Mouse (Mus musculus): ENCODE measurements around the gene Tlr9.

The Tlr9 gene

DNA sequence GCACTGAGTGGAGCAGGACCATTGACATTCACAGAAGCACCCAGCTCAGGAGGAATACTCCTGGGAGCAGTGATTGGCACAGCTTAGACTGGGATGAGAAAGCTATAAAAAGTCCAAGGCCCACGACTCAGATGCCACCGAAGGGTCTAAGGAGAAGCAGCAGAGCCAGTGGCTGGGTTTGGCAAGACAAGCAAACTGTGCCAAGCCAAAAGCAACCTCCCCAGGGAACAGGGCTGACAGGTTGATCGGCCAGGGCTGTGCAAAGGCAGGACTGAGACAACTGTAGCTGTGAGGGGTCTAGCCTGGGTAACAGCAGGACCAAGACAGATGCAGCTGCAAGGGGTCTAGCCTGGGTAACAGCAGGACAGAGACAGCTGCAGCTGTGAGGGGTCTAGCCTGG is 10.6 kb downstream of the Tlr9 start:
- no peak for DNase-seq

DNA sequence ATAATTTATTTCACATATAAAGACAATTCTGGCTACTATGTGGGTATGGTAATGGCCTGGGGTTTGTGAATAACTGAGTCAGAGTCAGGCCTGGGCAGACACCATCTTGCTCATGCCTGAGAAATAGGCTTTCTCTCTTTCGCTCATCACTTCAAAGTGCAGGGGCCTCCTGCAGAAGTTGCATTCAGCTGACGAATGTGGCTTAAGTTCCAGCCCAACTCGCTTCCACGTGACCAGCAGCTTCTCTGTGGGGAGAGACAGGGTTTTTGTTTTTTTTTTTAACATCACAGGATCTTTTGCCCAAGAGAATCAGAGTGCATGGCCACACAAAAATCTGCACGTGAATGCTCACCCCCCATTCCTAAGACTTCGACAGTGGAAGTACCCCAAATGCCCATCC is 11.6 kb downstream of the Tlr9 start:
- no peak for DNase-seq

DNA sequence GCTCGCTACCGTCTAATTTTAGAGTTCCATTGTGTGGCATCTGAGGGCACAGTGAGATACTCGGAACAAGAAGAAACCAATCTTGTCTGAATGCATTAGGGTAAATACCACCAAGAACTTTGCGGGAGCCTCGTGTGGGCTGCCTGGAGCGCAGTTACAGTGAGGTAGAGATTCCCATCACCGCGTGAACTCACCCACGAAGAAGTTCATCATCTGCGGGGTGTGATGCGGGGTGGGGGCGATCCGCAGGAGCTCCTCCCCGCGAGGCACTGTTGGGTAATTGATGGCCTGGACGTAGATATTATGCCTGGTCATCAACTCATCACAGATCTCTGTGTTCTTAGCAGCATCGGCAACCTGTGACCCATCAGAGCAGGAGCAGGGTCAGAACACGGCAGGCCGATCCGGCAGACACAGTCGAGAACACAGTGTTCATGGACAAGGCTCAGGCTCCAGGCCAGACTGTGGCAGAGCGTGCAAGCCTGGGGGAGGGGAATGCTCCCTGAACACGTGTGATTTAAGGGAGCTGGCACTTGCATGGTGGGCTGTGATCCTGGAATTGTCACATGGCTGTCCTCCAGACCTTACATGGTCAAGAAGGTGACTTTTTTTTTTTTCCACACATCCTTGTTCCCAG is 12.9 kb downstream of the Tlr9 start:
- DNase-seq, result peak; percentile 98

DNA sequence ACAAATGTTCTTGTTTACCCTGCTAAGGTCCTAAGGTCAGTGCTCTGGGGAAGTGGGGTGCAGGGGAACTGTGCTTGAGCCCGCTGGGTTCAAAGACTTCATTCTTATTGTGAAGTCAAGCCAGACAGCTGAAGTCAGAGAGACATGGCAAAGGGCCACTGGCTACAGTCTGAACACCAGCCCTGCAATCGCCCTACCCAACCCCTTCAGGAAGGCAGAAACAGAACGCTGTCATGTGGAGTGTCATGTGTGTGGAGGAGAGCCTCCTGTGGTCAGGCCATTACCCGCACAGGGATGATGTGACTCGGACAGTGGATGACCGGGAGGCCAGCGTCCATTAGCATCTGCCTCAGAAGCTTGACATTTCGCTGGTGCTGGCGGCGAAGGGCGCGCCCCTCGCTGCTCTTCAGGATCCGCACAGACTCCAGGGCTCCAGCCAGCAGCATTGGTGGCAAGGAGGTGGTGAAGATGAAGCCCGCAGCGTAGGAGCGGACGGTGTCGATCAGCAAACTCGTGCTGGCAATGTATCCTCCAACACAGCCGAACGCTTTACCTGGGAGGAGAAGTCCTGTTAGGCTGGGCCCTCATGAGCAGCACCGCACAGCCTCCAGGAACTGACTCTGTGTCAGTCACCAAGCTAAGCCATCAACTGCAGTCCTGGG is 13.9 kb downstream of the Tlr9 start:
- DNase-seq, result peak; percentile 96

DNA sequence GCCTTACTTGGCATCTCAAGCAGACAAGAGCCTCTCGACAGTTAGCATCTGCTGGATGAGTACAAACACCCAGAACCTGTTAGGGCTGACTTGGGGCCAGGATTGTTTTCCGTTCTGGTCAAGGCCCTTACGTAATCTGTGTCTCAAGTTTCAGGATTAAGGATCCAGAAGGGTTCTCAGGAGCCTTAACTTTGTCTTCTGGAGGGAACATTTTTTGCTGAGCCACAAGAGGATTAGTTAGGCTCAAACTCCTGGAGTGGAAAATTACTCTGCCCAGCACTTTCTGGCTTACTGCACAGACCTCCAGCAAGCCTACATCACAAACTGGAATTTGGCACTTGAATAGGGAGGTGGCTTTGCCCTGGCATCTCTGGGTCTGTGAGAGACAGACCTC is 14.4 kb downstream of the Tlr9 start:
- DNase-seq, result no peak

DNA sequence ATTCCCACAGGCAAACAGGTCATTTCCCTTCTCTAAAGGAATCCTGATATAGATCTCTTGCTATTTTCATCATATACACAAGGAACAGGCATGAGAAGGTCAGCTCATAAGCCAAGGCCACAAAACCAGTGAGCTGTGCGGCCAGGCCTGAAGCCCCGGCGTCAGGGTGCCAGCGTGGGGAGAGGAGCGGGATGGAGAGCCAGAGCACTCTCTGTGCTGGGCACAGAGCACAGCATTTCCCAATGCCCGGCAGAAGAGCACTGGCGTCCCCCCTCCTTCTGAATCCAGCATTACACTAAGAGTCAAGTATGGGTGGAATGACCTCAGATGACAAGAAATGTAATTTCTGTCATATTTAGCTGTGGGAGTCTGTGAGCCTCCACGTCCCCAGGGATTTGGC is 15.0 kb downstream of the Tlr9 start:
- no peak for DNase-seq

DNA sequence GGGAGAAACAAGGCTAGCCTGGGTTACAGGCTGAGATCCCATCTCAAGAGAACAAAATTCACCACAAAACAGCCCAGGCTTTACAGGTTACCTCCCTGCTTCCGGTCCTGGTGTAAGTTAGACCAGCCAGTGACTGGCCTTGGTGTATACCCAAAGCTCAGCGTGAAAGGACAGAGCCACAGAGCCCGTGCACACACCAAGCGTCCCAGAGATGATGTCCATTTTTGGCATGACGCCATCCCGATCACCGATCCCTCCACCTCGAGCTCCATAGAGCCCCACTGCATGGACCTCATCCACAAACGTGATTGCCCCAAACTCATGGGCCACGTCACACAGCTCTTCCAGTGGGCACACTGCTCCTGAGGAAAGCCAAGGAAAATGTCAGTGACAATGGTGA is 15.5 kb downstream of the Tlr9 start:
- no peak for DNase-seq

DNA sequence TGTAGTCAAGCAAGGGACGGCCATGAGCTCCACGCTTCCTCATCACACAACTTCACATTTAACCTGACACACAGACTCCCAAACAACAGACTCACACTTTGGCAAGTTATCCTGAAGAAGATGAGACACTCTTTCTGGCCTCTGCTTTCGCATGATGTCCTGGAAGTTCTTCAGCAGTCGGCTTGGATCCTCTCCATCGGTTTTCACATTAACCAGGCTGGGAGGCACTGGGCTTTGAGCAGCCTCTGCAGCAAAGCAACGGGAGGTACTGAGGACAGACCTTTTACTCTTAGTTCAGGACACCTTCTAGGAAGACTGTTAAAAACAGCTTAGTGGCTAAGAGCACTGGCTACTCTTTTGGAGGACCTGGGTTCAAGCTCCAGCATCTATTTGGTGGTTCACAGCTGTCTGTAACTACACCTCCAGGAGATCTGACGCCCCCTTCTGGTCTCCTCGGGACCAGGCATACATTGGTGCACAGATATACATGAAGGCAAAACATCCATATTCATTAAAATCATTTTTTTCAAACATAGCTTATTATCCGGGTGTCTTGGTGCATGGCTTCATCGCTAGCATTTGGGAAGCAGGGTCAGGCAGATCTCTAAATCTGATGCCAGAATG is 19.3 kb downstream of the Tlr9 start:
- no peak for DNase-seq

DNA sequence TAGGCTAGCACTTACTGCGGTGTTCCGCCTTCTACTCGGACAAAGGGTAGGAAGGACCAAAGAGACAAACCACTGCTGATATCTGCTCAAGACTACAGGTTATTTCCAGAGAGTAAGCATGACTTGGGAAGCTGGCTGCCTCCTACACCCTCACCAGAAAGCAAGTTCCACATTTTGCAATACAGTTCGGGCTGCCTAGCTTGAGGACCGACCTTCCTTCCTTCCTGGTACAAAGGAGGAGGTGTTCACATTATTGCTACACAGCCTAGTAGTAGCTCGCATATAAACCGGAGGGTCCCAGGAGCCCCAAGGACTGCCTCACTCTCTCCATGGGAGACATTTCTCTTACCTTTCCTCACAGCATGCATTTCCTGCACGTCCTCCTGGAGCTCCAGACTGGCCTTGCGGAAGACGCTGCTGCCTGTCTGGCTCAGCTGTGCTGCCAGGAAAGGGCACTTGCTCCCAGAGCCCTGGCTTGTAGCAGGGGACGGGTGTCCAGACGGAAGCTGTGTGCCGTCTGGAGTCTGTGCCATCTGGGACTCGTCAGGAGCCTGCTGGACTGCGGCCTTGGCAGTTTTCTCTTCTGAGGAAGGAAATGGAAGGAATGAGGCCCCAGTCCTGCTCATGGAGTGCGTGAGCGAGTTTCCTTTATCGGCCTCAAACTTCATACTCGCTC is 20.6 kb downstream of the Tlr9 start:
- peak; percentile 97 for DNase-seq

DNA sequence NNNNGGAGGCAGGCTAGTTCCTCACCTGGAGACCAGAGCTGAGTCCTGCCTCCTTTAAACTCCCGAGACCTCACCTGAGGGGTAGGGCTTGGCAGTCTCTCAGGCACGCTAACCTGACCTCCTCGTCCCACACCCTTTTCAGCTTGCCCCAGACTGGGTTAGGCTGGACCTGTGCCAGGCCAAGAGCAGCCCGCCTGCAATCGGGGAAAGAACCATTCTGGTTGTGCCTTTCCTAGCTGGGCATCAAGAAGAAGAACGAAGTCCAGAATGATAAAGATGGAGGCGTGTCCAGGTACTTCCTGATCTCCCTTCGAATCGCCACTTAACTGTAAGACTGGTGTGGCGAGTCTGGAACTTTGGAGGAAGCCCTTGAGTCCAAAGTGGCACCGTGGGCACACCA is 27.2 kb downstream of the Tlr9 start:
- DNase-seq, result no peak

DNA sequence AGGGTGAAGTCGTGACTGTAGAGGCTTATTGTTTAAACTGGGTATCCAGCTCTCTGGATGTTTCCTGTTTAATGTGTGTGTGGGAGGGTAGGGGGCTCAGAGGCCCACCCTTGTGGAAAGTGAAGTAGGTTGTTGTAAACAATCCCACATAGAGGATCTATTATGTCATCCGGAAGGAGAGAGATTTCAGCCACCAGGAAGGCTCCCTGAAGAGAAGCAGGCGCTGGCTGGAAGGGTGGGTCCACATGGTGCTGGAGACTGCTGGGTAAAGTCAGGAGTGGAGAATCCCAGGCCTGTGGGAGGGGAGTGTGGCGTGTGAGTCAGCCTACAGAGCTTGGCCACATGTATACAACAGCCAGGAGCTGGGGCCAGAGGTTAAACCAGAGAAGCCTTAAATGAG is 27.8 kb downstream of the Tlr9 start:
- DNase-seq, result peak; percentile 96

DNA sequence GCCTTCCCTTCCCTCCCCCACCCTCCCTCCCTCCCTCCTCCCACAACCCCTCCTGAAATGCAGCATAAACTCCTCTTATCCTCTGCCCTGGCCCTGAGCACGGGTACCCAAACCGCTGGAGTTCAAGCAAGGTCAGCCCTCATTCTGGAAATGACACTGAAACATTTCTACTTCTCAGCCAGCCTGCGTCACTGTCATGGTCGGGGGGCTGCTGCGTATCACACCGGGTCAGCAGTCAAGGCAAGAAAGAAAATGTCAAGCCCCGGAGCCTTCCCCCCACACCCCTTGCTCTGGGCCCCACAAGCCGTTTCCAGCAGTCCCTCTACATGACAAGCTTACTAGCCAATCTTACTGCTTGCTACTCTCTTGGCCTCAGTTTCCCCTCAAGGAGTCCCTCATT is 28.7 kb downstream of the Tlr9 start:
- DNase-seq, result no peak

DNA sequence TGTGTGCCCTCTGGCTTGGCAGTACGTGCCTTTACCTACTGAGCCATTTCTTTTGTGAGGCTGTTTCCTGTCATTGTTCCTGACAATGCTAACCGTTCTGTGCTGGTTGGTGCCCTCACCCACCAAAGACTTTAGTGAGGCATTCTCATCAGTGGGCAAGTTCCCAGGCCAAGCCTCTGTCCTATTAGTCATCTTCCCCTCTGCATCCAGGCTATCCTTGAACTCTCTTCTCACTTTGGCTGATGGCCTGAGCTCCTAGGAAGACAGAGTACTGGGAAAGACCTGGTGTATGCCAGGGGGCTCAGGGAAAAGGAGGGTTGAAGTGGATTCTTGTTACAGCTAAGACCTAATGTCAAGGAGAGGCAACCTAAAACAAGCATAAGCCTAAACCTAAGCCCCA is 31.6 kb downstream of the Tlr9 start:
- no peak for DNase-seq

DNA sequence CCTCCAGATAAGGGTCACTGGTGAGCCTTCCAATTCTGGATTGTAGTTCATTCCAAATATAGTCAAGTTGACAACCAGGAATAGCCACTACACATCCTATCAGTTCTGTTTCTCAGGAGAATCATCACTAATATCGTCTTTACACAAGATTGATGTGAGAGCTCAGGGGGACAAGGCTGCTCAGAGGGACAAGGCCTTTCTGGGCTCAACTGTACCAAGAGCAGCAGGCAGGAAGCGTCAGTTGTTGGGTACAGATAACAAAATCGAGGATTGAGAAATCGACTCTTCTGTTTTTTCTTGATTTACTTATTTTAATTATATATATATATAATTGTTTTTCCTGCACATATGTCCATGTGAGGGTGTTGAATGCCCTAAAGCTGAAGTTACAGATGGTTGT is 36.0 kb downstream of the Tlr9 start:
- DNase-seq, result no peak

DNA sequence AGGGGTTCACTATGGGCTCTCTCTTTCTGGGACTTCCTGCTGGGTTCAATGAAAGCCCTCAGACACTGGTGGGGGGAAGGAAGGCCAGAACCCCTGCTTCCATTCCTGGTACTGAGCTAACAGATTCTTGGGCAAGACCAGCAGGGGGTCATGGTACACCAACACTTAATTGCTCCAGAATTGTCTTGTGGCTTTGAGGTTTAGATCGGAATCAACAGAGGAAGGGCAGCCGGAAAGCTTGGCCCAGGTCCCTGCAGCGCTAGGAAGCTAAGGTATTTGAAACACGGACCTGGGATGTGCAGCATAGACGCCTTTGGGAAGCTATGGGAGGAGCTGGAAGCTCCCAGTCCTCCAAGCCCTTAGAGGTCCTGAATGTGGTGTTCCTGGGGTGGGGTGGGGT is 36.6 kb downstream of the Tlr9 start:
- DNase-seq, result peak; percentile 78

DNA sequence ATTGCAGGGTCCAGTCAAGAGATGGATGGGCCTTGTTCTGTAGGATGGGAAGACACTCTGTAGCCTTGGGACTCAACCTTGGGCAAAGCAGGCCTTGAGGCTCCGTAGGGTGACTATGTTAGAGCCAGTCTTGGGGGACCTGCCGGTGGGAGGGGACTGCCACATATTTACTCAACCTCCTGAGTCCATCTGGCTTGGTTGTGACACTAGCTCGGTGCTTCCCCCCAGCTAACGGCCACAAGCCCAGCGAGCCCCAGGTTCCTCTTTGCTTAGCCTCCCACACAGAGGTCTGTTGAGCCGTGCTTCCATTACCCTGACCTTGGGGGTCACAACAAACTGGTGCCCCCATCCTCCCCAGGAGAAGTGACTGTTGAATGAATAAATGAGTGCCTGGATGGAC is 38.7 kb downstream of the Tlr9 start:
- DNase-seq, result no peak

DNA sequence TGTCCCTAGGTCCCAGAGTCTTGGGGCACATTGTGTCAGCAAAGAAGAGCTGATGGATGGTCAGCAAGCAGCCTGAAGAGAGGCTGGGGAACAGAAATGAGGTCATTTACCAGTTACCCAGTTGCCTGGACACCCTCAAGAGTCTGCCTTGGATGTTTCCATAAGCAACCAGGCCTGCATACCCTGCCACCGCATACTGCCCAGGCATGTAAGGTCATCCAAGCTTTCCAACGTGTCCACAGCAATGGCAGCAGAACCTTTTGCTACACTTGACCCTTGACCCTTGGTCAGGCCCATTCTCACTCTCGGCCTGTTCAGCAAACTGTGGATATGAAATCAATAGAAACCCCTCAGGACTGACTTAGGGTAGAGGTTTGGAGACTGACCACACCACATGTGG is 39.1 kb downstream of the Tlr9 start:
- DNase-seq, result no peak

DNA sequence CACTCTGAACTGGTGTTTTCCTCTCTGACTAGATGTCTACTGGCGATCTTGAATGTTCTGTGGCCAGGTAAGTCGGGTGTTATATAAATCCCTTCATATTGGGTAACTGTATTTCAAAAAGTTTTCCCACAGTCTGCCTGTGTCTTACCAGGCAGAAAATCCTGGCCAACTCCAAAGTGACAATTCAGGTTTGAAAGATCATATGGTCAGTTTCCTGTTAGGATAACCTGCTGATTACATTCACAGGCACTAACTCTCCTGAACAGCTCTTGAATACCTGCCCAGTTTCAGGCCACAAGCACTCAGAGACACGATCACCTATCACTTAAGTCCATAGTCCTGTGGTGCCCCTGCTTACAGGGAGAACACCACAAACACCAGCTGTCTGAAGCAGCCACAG is 39.7 kb downstream of the Tlr9 start:
- DNase-seq, result no peak

DNA sequence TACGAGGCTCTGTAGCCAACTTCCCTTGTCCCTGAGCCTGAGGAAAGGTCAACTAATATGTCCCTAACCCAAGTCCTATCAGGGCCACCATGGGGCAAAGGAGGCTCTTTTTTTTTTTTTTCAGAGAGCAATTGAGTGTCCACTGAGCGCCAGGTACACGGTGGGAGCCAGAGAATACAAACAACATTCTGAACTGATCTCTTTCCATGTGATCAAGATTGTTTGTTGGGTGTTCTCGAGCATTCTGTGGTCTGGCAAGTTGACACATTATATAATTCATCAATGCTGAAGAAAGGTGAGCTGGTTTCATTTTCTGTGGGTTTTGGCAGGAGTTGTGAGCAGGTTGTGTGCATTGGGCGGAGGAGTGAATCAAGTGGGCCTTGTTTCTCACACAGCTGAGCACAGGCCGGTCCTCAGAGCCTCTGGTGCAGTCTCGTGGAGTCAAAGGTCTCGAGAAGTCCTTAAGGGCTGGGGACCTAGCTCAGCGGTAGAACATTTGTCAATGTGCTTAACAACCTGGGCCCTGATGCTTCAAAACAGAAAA is 41.1 kb downstream of the Tlr9 start:
- no peak for DNase-seq

DNA sequence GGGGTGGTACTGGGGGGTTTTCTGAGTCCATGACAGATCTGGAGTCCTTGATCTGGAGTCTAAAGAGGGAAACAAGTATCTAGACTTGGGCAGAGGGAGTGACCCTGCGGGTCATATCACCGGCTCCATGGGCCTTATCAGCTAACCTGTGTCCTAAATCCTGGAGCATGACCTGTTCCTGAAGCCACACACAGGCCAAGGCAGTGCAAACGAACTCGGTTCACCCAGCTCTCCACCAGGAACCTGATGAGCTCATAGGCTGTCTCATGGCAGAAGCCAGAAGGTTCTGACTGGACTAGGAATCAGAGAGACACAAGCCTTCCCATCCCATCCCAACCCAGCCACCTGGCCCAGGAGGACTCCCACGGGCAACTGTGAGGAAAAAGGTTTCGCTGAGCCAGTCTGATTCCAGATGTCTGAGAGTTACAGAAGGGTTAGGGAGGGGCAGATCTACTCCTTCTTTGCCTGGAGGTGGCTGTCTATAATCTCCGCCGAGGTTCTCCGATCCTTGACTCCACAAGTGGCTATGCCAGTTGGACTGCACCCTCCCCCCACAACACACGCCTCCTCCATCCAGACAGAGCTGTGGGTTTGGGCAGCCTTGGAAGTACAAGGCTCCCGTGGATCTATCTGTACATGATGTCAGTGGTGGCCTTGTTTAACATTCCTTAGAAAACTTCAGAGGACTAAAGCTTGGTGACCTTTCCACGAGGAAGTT is 43.1 kb downstream of the Tlr9 start:
- DNase-seq, result no peak

DNA sequence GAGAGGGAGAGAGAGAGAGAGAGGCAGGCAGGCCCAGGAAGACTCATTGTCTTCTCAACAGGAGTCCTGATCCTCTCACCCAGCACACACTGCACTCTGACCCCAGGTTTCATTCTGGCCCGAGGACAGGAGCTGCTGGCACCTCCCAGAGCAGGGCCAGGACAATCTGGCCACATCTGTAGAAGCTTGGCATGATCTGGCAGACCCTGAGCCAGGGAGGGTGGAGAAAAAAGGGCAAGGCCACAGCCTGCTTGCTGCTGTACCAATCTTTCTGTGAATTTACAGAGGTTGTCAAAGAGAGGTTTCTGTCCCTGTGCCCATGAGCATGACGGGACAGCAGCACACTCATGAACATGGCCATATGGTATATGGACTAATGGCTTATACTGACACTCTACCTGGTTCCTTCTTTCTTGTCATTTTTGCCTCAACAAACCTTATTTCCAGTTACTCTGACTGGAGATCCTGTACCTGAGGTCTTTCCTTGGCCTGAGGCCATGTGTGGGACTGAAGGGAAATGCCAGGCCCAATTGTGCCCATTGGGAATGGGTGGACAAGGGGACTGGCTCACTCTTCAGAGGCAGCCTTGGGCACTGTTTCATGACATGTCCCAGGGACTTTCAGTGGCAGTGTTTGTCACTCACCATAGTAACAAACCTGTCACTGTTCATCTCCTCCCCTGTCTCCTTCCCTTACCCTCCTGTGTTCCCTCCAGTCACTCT is 44.7 kb downstream of the Tlr9 start:
- DNase-seq, result no peak

DNA sequence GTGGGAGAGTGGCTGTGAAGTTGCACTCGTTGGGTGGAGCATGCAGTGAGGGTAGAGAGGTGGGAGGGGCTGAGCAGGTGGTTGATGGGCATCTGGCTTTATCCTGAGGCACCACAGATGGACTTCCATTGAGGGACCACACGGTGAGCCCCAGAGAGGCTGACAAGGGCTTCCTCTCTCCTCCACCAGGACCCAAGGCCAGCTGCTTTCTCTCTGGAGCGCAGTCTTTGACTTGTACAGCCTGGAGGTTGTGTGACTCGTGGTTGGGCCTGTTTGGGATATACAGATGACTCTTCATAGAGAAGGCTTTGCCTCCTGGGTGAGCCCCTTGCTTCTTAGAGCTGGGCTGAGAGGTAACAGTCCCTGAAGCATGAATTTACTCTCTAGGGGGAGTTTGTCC is 46.0 kb downstream of the Tlr9 start:
- no peak for DNase-seq
